Mouse (Mus musculus) embryonic fibroblast, embryonic 13.5 days (primary cell): Measurements from ENCODE around the gene Arhgap29. TPM values are rescaled to one million over a fixed set of nuclear protein-coding genes. Genes with fewer than 3 reads are reported as not detected.
A peak's percentile ranks its signal among the peaks of the same experiment; 100 is the strongest.

ENCODE experiments used
- H3K27ac ChIP-seq: 2 replicates; pipeline ENCODE4 v1.5.1; 2012; ENCODE audit warnings: low read length, control low read depth, inconsistent platforms; ENCODE audit not compliant: insufficient read depth
- H3K4me1 ChIP-seq: 2 replicates; pipeline ENCODE4 v1.6.1; 2011; ENCODE audit warnings: low read length; ENCODE audit not compliant: control insufficient read depth, insufficient read depth
- H3K4me3 ChIP-seq: 2 replicates; pipeline ENCODE4 v1.5.1; 2011; ENCODE audit warnings: mild to moderate bottlenecking, control low read depth, low read length; ENCODE audit not compliant: insufficient read depth
- CTCF ChIP-seq: IDR thresholded peaks from 2 replicates; pipeline ENCODE4 v1.5.1; 2011; ENCODE audit warnings: mild to moderate bottlenecking, control low read depth, low read length, moderate library complexity, borderline replicate concordance; ENCODE audit not compliant: insufficient read depth
- POLR2A ChIP-seq: IDR thresholded peaks from 2 replicates; pipeline ENCODE4 v1.6.1; 2011; ENCODE audit warnings: low read depth, mild to moderate bottlenecking, control low read depth, low read length, moderate library complexity
- polyA plus RNA-seq: library from polyadenylated mRNA; stranded (reverse); fragments of >200 nt; gene quantifications from 2 replicates; pipeline ENCODE4 v1.2.4, GENCODE M21; 2011; ENCODE audit warnings: low read depth; ENCODE audit not compliant: missing spikeins, insufficient read length

Arhgap29 gene
- polyA plus RNA-seq, 1 experiment, result 147 TPM

GRCm38 (mm10) chr3:121956789-121957188 lies 4.4 kb downstream of the Arhgap29 start:
- Histone ChIP-seq H3K4me1 (no peaks in the 10 kb centered on the region), H3K4me3 (no peak overlapping the region), H3K27ac (no peak overlapping the region)
- no peak for TF ChIP-seq POLR2A
- no peak for TF ChIP-seq CTCF

GRCm38 (mm10) chr3:121957606-121958344 lies 5.4 kb downstream of the Arhgap29 start:
- H3K4me1 ChIP-seq, result no peaks in the 10 kb centered on the region
- no peak for TF ChIP-seq CTCF
- TF ChIP-seq POLR2A, result no peak
- H3K4me3 ChIP-seq, result no peak overlapping the region
- H3K27ac ChIP-seq, result no peak overlapping the region

- Histone ChIP-seq H3K4me3 (no peak overlapping the region), H3K27ac (no peak overlapping the region), H3K4me1 (0 out of 2 replicates have a peak, but pooled peaks cover 2% of the 10 kb centered on the region)
- no peak for TF ChIP-seq CTCF
These were observed 11.8 kb downstream of the Arhgap29 start for GRCm38 (mm10) chr3:121964173-121964572.

- H3K27ac ChIP-seq, result peak overlapping the region; percentile 66
- peak; percentile 98 for TF ChIP-seq POLR2A
- TF ChIP-seq CTCF, result no peak
- peak overlapping the region; percentile 83 for H3K4me3 ChIP-seq
- H3K4me1 ChIP-seq, result 0 out of 2 replicates have a peak, but pooled peaks cover 2% of the 10 kb centered on the region
These were observed 15.5 kb downstream of the Arhgap29 start for GRCm38 (mm10) chr3:121967681-121968476.

GRCm38 (mm10) chr3:121968621-121969020 lies 16.3 kb downstream of the Arhgap29 start:
- 0 out of 2 replicates have a peak, but pooled peaks have one; percentile 34 for TF ChIP-seq POLR2A
- TF ChIP-seq CTCF, result no peak
- 0 out of 2 replicates have a peak, but pooled peaks cover 4% of the 10 kb centered on the region for H3K4me1 ChIP-seq
- peak overlapping the region; percentile 66 for H3K27ac ChIP-seq
- H3K4me3 ChIP-seq, result peak overlapping the region; percentile 83

- no peak overlapping the region for H3K27ac ChIP-seq
- H3K4me3 ChIP-seq, result peak overlapping the region; percentile 81
- no peak for TF ChIP-seq POLR2A
- no peak for TF ChIP-seq CTCF
- 0 out of 2 replicates have a peak, but pooled peaks cover 7% of the 10 kb centered on the region for H3K4me1 ChIP-seq
These were observed 17.1 kb downstream of the Arhgap29 start for GRCm38 (mm10) chr3:121969451-121969850.

- Histone ChIP-seq H3K27ac (no peak overlapping the region), H3K4me3 (no peak overlapping the region)
- no peak for TF ChIP-seq CTCF
These were observed 21.4 kb downstream of the Arhgap29 start for GRCm38 (mm10) chr3:121973761-121974160.

GRCm38 (mm10) chr3:121975381-121975780 lies 23.0 kb downstream of the Arhgap29 start:
- Histone ChIP-seq H3K4me1 (0 out of 2 replicates have a peak, but pooled peaks cover 4% of the 10 kb centered on the region), H3K4me3 (no peak overlapping the region), H3K27ac (no peak overlapping the region)
- TF ChIP-seq POLR2A (no peak), CTCF (no peak)

More at GRCm38 (mm10) chr3:121973761-121974160, 21.4 kb downstream of the Arhgap29 start:
- H3K4me1 ChIP-seq, result 0 out of 2 replicates have a peak, but pooled peaks cover 4% of the 10 kb centered on the region

GRCm38 (mm10) chr3:121981306-121981705 lies 29.0 kb downstream of the Arhgap29 start:
- Histone ChIP-seq H3K4me1 (no peaks in the 10 kb centered on the region), H3K4me3 (no peak overlapping the region), H3K27ac (no peak overlapping the region)
- no peak for TF ChIP-seq POLR2A
- TF ChIP-seq CTCF, result no peak

- no peaks in the 10 kb centered on the region for H3K4me1 ChIP-seq
- TF ChIP-seq POLR2A (no peak), CTCF (no peak)
- H3K4me3 ChIP-seq, result no peak overlapping the region
- no peak overlapping the region for H3K27ac ChIP-seq
These were observed 30.1 kb downstream of the Arhgap29 start for GRCm38 (mm10) chr3:121982450-121982849.
